Mouse (Mus musculus): ENCODE measurements around the gene Larp4. TPM values are rescaled to one million over a fixed set of nuclear protein-coding genes. Genes with fewer than 3 reads are reported as not detected.
A peak's percentile ranks its signal among the peaks of the same experiment; 100 is the strongest.
"Not testable (repeated sequence)": the region's sequence is repeated elsewhere in the genome, so short reads cannot be mapped to it uniquely, and the experiment has no call there.

The Larp4 gene
- total RNA-seq (2021), result 10 to 100 TPM; 85.8 to 91.6 TPM
- long read RNA-seq, experiment 1, full-length matches to known transcripts, result 1 of 10 reads
- long read RNA-seq, experiment 1, partial matches to known transcripts, result 1 of 10 reads
- long read RNA-seq, experiment 1, other reads (novel, unspliced or antisense), result 8 of 10 reads
- long read RNA-seq, experiment 2, partial matches to known transcripts, result 1 of 7 reads
- long read RNA-seq, experiment 2, other reads (novel, unspliced or antisense), result 6 of 7 reads

- DNase-seq, result not testable (repeated sequence)
Measured at GRCm38 (mm10) chr15:99969765-99970164, at the start of gene Larp4. Gene Larp4, plus strand, starts transcription at chr15:99970065.

- DNase-seq, result no peak
Measured at GRCm38 (mm10) chr15:99931231-99931630, 38.6 kb upstream of the Larp4 start.

- no peak for DNase-seq
Measured at GRCm38 (mm10) chr15:99934501-99934900, 35.4 kb upstream of the Larp4 start.

- DNase-seq, result no peak
Measured at GRCm38 (mm10) chr15:99936659-99937058, 33.2 kb upstream of the Larp4 start.

GRCm38 (mm10) chr15:99937841-99938240 is 32.0 kb upstream of the Larp4 start:
- no peak for DNase-seq

- DNase-seq, result no peak
Measured at GRCm38 (mm10) chr15:99940426-99940825, 29.4 kb upstream of the Larp4 start.

- DNase-seq, result no peak
Measured at GRCm38 (mm10) chr15:99940970-99941630, 28.8 kb upstream of the Larp4 start.

- no peak for DNase-seq
Measured at GRCm38 (mm10) chr15:99955324-99955723, 14.5 kb upstream of the Larp4 start.

- no peak for DNase-seq
Measured at GRCm38 (mm10) chr15:99965103-99965775, 4.6 kb upstream of the Larp4 start.

GRCm38 (mm10) chr15:99966961-99967360 is 2.9 kb upstream of the Larp4 start, which contains the start of gene Fam186a:
Gene Fam186a, minus strand, starts transcription at chr15:99967061.
- DNase-seq, result no peak

GRCm38 (mm10) chr15:99970606-99971005 is 741 bp downstream of the Larp4 start:
- DNase-seq, result no peak

- DNase-seq, result peak; percentile 99
Measured at GRCm38 (mm10) chr15:99972361-99972988, 2.6 kb downstream of the Larp4 start.

GRCm38 (mm10) chr15:99972989-99973911 is 3.4 kb downstream of the Larp4 start:
- peak; percentile 65 to 80 for DNase-seq

- DNase-seq, result no peak
Measured at GRCm38 (mm10) chr15:99974476-99975220, 4.8 kb downstream of the Larp4 start.

- DNase-seq, result not testable (repeated sequence)
Measured at GRCm38 (mm10) chr15:99976121-99976520, 6.3 kb downstream of the Larp4 start.

GRCm38 (mm10) chr15:99979266-99979665 is 9.4 kb downstream of the Larp4 start:
- DNase-seq, result no peak

GRCm38 (mm10) chr15:99979715-99980114 is 9.8 kb downstream of the Larp4 start:
- no peak for DNase-seq

GRCm38 (mm10) chr15:99993100-99993499 is 23.2 kb downstream of the Larp4 start:
- no peak for DNase-seq

GRCm38 (mm10) chr15:99997114-99997804 is 27.4 kb downstream of the Larp4 start:
- no peak for DNase-seq

GRCm38 (mm10) chr15:99999390-99999789 is 29.5 kb downstream of the Larp4 start:
- no peak for DNase-seq
